33 mouse cellular contexts compared by ENCODE assay signal in the genomic region with DNA sequence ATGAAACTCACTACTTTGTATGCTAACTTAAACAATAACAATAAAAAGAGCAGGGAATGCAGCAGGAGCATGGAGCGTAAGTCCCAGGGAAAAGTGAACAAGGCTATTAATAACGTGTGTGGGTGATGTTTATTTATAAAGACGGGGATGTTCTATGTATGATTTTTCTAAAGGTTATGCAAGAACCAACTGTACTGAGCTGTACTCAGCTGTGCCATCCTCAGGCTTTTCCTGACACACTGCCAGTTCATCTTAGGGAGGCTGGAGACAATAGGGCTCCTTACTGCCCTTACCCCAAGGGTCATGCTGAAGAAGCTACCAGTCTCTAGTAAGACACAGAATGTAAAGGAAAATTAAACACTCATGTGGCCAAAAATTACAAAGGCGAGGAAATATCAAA. TPM values are rescaled to one million over a fixed set of nuclear protein-coding genes. Genes with fewer than 3 reads are reported as not detected.
"Had no signal": no experiment of that assay in that cellular context is flagged by ENCODE, and none has a peak within 500 bp of the region (broad histone marks: within the 10 kb centered on the region; RNA-seq: fewer than 3 reads in every experiment).

No protein-coding gene starts in this region.

- H3K27me3 ChIP-seq: heart, embryonic 12.5 days; hindbrain, embryonic 12.5 days; hindbrain, embryonic 15.5 days; kidney, embryonic 15.5 days; limb, embryonic 13.5 days; limb, embryonic 15.5 days; liver, embryonic 12.5 days had no signal

- H3K27ac ChIP-seq: heart, embryonic 10.5 days; hindbrain, embryonic 10.5 days; hindbrain, embryonic 12.5 days; hindbrain, embryonic 15.5 days; hindbrain, postnatal 0 days; kidney, embryonic 15.5 days; kidney, postnatal 0 days; limb, embryonic 13.5 days; limb, embryonic 15.5 days; liver, embryonic 12.5 days; liver, embryonic 14.5 days had no signal

- H3K9me3 ChIP-seq: heart, embryonic 10.5 days; heart, embryonic 12.5 days; hindbrain, embryonic 10.5 days; hindbrain, embryonic 12.5 days; hindbrain, embryonic 15.5 days; kidney, embryonic 15.5 days; limb, embryonic 13.5 days; limb, embryonic 15.5 days; liver, embryonic 12.5 days had no signal

- H3K4me2 ChIP-seq: heart, embryonic 12.5 days; hindbrain, embryonic 12.5 days; hindbrain, embryonic 15.5 days; kidney, embryonic 15.5 days; limb, embryonic 13.5 days; limb, embryonic 15.5 days; liver, embryonic 12.5 days had no signal

- H3K4me1 ChIP-seq: heart, embryonic 10.5 days; heart, embryonic 12.5 days; hindbrain, embryonic 10.5 days; hindbrain, embryonic 12.5 days; hindbrain, embryonic 15.5 days; kidney, embryonic 15.5 days; limb, embryonic 13.5 days; limb, embryonic 15.5 days had no signal

- DNase-seq: gastrocnemius, postnatal 14 days; heart, adult 18-20 months; heart, postnatal 10 days; heart, postnatal 4 days; kidney, adult 11 months; kidney, adult 2 months; kidney, adult 9 months; kidney, postnatal 14 days; kidney, postnatal 36 days; left cerebral cortex, postnatal 4 days had no signal

- ATAC-seq: hindbrain, postnatal 0 days; intestine, embryonic 16.5 days; liver, embryonic 12.5 days had no signal

- H3K9ac ChIP-seq: heart, embryonic 12.5 days; hindbrain, embryonic 12.5 days; hindbrain, embryonic 15.5 days; kidney, embryonic 15.5 days; limb, embryonic 13.5 days; limb, embryonic 15.5 days; liver, embryonic 12.5 days; liver, embryonic 14.5 days had no signal

- H3K4me3 ChIP-seq: heart, embryonic 10.5 days; heart, embryonic 12.5 days; hindbrain, embryonic 10.5 days; hindbrain, embryonic 12.5 days; hindbrain, embryonic 15.5 days; kidney, embryonic 15.5 days; limb, embryonic 13.5 days; limb, embryonic 15.5 days; liver, embryonic 12.5 days had no signal

RNA-seq across cellular contexts. Expression of a gene that starts 19.4 kb away (rescaled TPM):
- total RNA-seq: gastrocnemius, postnatal 14 days; gastrocnemius, postnatal 4 days; granulocyte monocyte progenitor cell, adult 5-6 weeks; heart, adult 18-20 months; heart, adult 8-10 months; heart, postnatal 10 days; heart, postnatal 25 days; heart, postnatal 4 days; liver, adult 2 months had no signal
- polyA plus RNA-seq: heart, embryonic 10.5 days; heart, embryonic 12.5 days; heart, embryonic 14.5 days; heart, embryonic 16.5 days; intestine, embryonic 14.5 days; intestine, embryonic 16.5 days; kidney, adult 2 months; kidney, postnatal 0 days; large intestine, adult 2 months; liver, adult 2 months; liver, embryonic 12.5 days; liver, embryonic 16.5 days had no signal
